Mouse (Mus musculus) testis, adult 2 months (tissue): ENCODE data around the gene Cacng6. TPM values are rescaled to one million over a fixed set of nuclear protein-coding genes. Genes with fewer than 3 reads are reported as not detected.

Experiments
- H3K27ac ChIP-seq: fragments of 200-500 bp; 2 replicates; pipeline ENCODE4 v1.5.1; 2012; ENCODE audit warnings: low read depth, low read length; ENCODE audit not compliant: control insufficient read depth, insufficient read depth
- H3K27me3 ChIP-seq: fragments of 200-500 bp; 2 replicates; pipeline ENCODE4 v1.6.1; 2012; ENCODE audit warnings: mild to moderate bottlenecking, low read length, moderate library complexity; ENCODE audit not compliant: control insufficient read depth, insufficient read depth
- H3K36me3 ChIP-seq: fragments of 200-500 bp; 2 replicates; pipeline ENCODE4 v1.6.1; 2012; ENCODE audit warnings: mild to moderate bottlenecking, low read length; ENCODE audit not compliant: control insufficient read depth, insufficient read depth
- H3K4me1 ChIP-seq: fragments of 200-500 bp; 2 replicates; pipeline ENCODE4 v1.6.1; 2012; ENCODE audit warnings: low read length; ENCODE audit not compliant: control insufficient read depth, insufficient read depth
- H3K4me3 ChIP-seq: fragments of 200-500 bp; 2 replicates; pipeline ENCODE4 v1.5.1; 2012; ENCODE audit warnings: low read depth, mild to moderate bottlenecking, low read length, moderate library complexity, mixed read lengths; ENCODE audit not compliant: control insufficient read depth
- CTCF ChIP-seq: fragments of 200-500 bp; IDR thresholded peaks from 2 replicates; pipeline ENCODE4 v1.5.1; 2012; ENCODE audit warnings: low read depth, mild to moderate bottlenecking, inconsistent platforms, low read length, moderate library complexity; ENCODE audit not compliant: control insufficient read depth, insufficient read depth, insufficient replicate concordance
- POLR2A ChIP-seq: fragments of 200-500 bp; IDR thresholded peaks from 2 replicates; pipeline ENCODE4 v1.6.1; 2012; ENCODE audit warnings: low read depth, mild to moderate bottlenecking, inconsistent platforms, low read length, moderate library complexity; ENCODE audit not compliant: control insufficient read depth
- polyA plus RNA-seq: library from polyadenylated mRNA; depleted of rRNA; stranded (reverse); fragments of >200 nt; gene quantifications from 2 replicates; pipeline ENCODE4 v1.2.3, GENCODE M21; 2012

The Cacng6 gene
- polyA plus RNA-seq, 1 experiment, result 0.05 TPM

GRCm38 (mm10) chr7:3420466-3420865 is 3.5 kb upstream of the Cacng6 start:
- H3K36me3 ChIP-seq, result no peaks in the 10 kb centered on the region
- H3K27ac ChIP-seq, result no peak overlapping the region
- H3K4me1 ChIP-seq, result peaks cover 17% of the 10 kb centered on the region
- no peak overlapping the region for H3K4me3 ChIP-seq
- TF ChIP-seq POLR2A, result no peak
- no peak for TF ChIP-seq CTCF
- no peaks in the 10 kb centered on the region for H3K27me3 ChIP-seq

- H3K36me3 ChIP-seq, result no peaks in the 10 kb centered on the region
- TF ChIP-seq CTCF (no peak), POLR2A (no peak)
- H3K4me1 ChIP-seq, result peaks cover 15% of the 10 kb centered on the region
- H3K27ac ChIP-seq, result no peak overlapping the region
- no peaks in the 10 kb centered on the region for H3K27me3 ChIP-seq
- H3K4me3 ChIP-seq, result no peak overlapping the region
These were observed 2.7 kb upstream of the Cacng6 start for GRCm38 (mm10) chr7:3421297-3421696.

GRCm38 (mm10) chr7:3422051-3422450 is 1.9 kb upstream of the Cacng6 start:
- no peak overlapping the region for H3K4me3 ChIP-seq
- H3K27me3 ChIP-seq, result no peaks in the 10 kb centered on the region
- TF ChIP-seq POLR2A, result no peak
- TF ChIP-seq CTCF, result no peak
- peaks cover 15% of the 10 kb centered on the region for H3K4me1 ChIP-seq
- no peak overlapping the region for H3K27ac ChIP-seq
- H3K36me3 ChIP-seq, result no peaks in the 10 kb centered on the region

DNA sequence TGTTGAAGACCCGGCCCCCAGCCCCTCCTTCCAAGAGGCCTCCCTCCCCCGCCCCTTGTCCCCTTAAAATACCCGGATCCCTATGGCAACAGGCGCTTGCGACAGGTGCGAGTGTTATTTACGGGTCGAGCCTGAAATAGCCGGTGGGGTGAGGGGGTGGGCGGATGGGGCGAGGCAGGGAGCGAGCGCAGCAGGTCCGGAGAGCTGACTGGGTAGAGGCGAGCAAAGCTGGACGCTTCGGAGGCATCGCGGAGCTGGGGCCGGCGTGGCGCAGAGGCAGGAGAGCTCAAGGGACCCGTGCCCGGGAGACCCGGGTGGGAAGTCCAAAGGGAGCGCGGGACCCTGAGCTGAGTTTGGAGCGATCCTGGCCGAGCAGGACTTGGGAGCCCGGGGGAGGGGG is 565 bp upstream of the Cacng6 start:
- no peak for TF ChIP-seq CTCF
- TF ChIP-seq POLR2A, result no peak
- Histone ChIP-seq H3K4me1 (peaks cover 15% of the 10 kb centered on the region), H3K4me3 (no peak overlapping the region), H3K27ac (no peak overlapping the region), H3K36me3 (no peaks in the 10 kb centered on the region), H3K27me3 (no peaks in the 10 kb centered on the region)

GRCm38 (mm10) chr7:3425141-3425540 is 1.1 kb downstream of the Cacng6 start:
- H3K36me3 ChIP-seq, result no peaks in the 10 kb centered on the region
- H3K4me1 ChIP-seq, result peaks cover 15% of the 10 kb centered on the region
- TF ChIP-seq CTCF (no peak), POLR2A (no peak)
- H3K4me3 ChIP-seq, result no peak overlapping the region
- H3K27ac ChIP-seq, result no peak overlapping the region
- H3K27me3 ChIP-seq, result no peaks in the 10 kb centered on the region

DNA sequence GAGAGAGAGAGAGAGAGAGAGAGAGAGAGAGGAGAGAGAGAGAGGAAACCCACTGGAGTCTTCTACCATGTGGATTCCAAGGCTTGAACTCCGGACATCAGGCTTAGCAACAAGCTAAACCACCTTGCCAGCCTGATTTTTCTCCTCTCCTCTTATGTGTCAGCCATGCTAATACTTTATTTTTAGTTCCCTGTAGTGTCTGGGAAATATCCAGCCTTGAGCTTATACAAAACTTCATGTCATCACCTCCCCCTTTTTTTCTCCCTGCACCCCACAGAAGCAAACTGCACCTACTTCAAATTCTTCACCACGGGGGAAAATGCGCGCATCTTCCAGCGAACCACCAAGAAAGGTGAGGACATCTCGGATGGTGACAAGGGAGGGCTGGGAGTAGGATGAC is 6.2 kb downstream of the Cacng6 start:
- Histone ChIP-seq H3K4me1 (peaks cover 1% of the 10 kb centered on the region), H3K27ac (no peak overlapping the region), H3K36me3 (no peaks in the 10 kb centered on the region), H3K27me3 (no peaks in the 10 kb centered on the region), H3K4me3 (no peak overlapping the region)
- TF ChIP-seq POLR2A (no peak), CTCF (no peak)

- TF ChIP-seq POLR2A, result no peak
- no peaks in the 10 kb centered on the region for H3K27me3 ChIP-seq
- no peaks in the 10 kb centered on the region for H3K4me1 ChIP-seq
- no peak overlapping the region for H3K4me3 ChIP-seq
- H3K27ac ChIP-seq, result no peak overlapping the region
- no peaks in the 10 kb centered on the region for H3K36me3 ChIP-seq
These were observed 8.1 kb downstream of the Cacng6 start for GRCm38 (mm10) chr7:3432066-3432465.

GRCm38 (mm10) chr7:3437941-3438340 is 13.9 kb downstream of the Cacng6 start:
- H3K4me3 ChIP-seq, result no peak overlapping the region
- H3K27me3 ChIP-seq, result no peaks in the 10 kb centered on the region
- no peaks in the 10 kb centered on the region for H3K36me3 ChIP-seq
- H3K27ac ChIP-seq, result no peak overlapping the region
- TF ChIP-seq POLR2A (no peak), CTCF (no peak)
- H3K4me1 ChIP-seq, result no peaks in the 10 kb centered on the region
